Mouse (Mus musculus) lung, embryonic 14.5 days (tissue): ENCODE data around the gene Zmynd8. TPM values are rescaled to one million over a fixed set of nuclear protein-coding genes. Genes with fewer than 3 reads are reported as not detected.
"Not testable (repeated sequence)": the region's sequence is repeated elsewhere in the genome, so short reads cannot be mapped to it uniquely, and the experiment has no call there.

Experiments used
- ATAC-seq: fragments of 200-750 bp; cut with Nextera tagmentation; 2 replicates; pipeline ENCODE4 v1.8.0; 2017; ENCODE audit warnings: mild to moderate bottlenecking, moderate TSS enrichment, moderate library complexity; ENCODE audit not compliant: insufficient read depth
- DNase-seq: peaks from one replicate; pipeline ENCODE4 v3.0.0-alpha.2; 2015
- H3K27ac ChIP-seq: fragments of 300-500 bp; sonication (generic); 2 replicates; pipeline ENCODE4 v1.5.1; 2014; ENCODE audit warnings: low read depth, mild to moderate bottlenecking, moderate library complexity
- H3K27me3 ChIP-seq: fragments of 300-500 bp; sonication (generic); 2 replicates; pipeline ENCODE4 v1.6.1; 2014; ENCODE audit warnings: low read length, control low read depth; ENCODE audit not compliant: insufficient read depth
- H3K36me3 ChIP-seq: fragments of 300-500 bp; sonication (generic); 2 replicates; pipeline ENCODE4 v1.6.1; 2014; ENCODE audit warnings: control low read depth; ENCODE audit not compliant: insufficient read depth
- H3K4me1 ChIP-seq: fragments of 300-500 bp; sonication (generic); 2 replicates; pipeline ENCODE4 v1.6.1; 2014; ENCODE audit warnings: antibody characterized with exemption, control low read depth; ENCODE audit not compliant: insufficient read depth
- H3K4me2 ChIP-seq: fragments of 300-500 bp; sonication (generic); 2 replicates; pipeline ENCODE4 v1.6.1; 2014; ENCODE audit warnings: mild to moderate bottlenecking
- H3K4me3 ChIP-seq: fragments of 300-500 bp; sonication (generic); 2 replicates; pipeline ENCODE4 v1.5.1; 2014; ENCODE audit warnings: low read depth, low read length
- H3K9ac ChIP-seq: fragments of 300-500 bp; sonication (generic); 2 replicates; pipeline ENCODE4 v1.6.1; 2014
- H3K9me3 ChIP-seq: fragments of 300-500 bp; sonication (generic); 2 replicates; pipeline ENCODE4 v1.6.1; 2016; ENCODE audit warnings: low read depth, low read length, control low read depth
- CTCF ChIP-seq: IDR thresholded peaks from 2 replicates; pipeline ENCODE4 v1.5.1; 2016; ENCODE audit warnings: antibody characterized with exemption, low read depth
- WGBS: fragments of 180-500 bp; shearing (Covaris S2); extraction: QIAGEN DNeasy Blood & Tissue Kit; methylation state at CpG from one replicate; pipeline ENCODE4 v1.1.7; 2014; 5-methylcytosine and 5-hydroxymethylcytosine counted together
- polyA plus RNA-seq: library from polyadenylated mRNA; unstranded; fragments of >200 nt; fragmentation: Nextera tagmentation; extraction: Ambion mirVana; gene quantifications from 2 replicates; pipeline ENCODE4 v1.2.1, GENCODE M21; 2014

Zmynd8 gene
- polyA plus RNA-seq, 1 experiment from 2014 or later = 40.5 TPM

- DNase-seq (no peak), ATAC-seq (no peak)
- 88% methylated on average over 27 of the region's 28 CpGs for WGBS
- H3K9me3 ChIP-seq = no peaks in the 10 kb centered on the region
- no peaks in the 10 kb centered on the region for H3K27me3 ChIP-seq
- H3K4me3 ChIP-seq = no peak overlapping the region
- no peaks in the 10 kb centered on the region for H3K4me1 ChIP-seq
- no peak overlapping the region for H3K9ac ChIP-seq
- peaks cover 93% of the 10 kb centered on the region for H3K36me3 ChIP-seq
- no peak overlapping the region for H3K27ac ChIP-seq
- TF ChIP-seq CTCF = no peak
- H3K4me2 ChIP-seq = no peak overlapping the region
Observed at GRCm38 (mm10) chr2:165815103-165815880, 83.5 kb downstream of the Zmynd8 start.

GRCm38 (mm10) chr2:165812889-165813288 lies 85.9 kb downstream of the Zmynd8 start:
- 76% methylated on average over 8 of the region's 8 CpGs for WGBS

GRCm38 (mm10) chr2:165811536-165811935 lies 87.3 kb downstream of the Zmynd8 start:
- DNase-seq = peak; percentile 63
- Histone ChIP-seq H3K9ac (no peak overlapping the region), H3K9me3 (no peaks in the 10 kb centered on the region), H3K27me3 (no peaks in the 10 kb centered on the region), H3K4me1 (no peaks in the 10 kb centered on the region), H3K36me3 (peaks cover 93% of the 10 kb centered on the region), H3K27ac (no peak overlapping the region), H3K4me2 (no peak overlapping the region), H3K4me3 (no peak overlapping the region)
- TF ChIP-seq CTCF = peak; percentile 85
- WGBS = 54% methylated on average over 5 of the region's 5 CpGs
- no peak for ATAC-seq

More at GRCm38 (mm10) chr2:165812889-165813288, 85.9 kb downstream of the Zmynd8 start:
- Histone ChIP-seq H3K9ac (no peak overlapping the region), H3K4me2 (no peak overlapping the region), H3K9me3 (no peaks in the 10 kb centered on the region), H3K4me3 (no peak overlapping the region), H3K4me1 (no peaks in the 10 kb centered on the region), H3K27me3 (no peaks in the 10 kb centered on the region), H3K27ac (no peak overlapping the region), H3K36me3 (peaks cover 92% of the 10 kb centered on the region)
- DNase-seq (no peak), ATAC-seq (no peak)
- no peak for TF ChIP-seq CTCF

GRCm38 (mm10) chr2:165809901-165810477 lies 88.8 kb downstream of the Zmynd8 start:
- Histone ChIP-seq H3K27ac (no peak overlapping the region), H3K4me1 (no peaks in the 10 kb centered on the region)
- TF ChIP-seq CTCF = no peak

GRCm38 (mm10) chr2:165809091-165809490 lies 89.7 kb downstream of the Zmynd8 start:
- Histone ChIP-seq H3K4me3 (no peak overlapping the region), H3K36me3 (peaks cover 96% of the 10 kb centered on the region), H3K4me2 (no peak overlapping the region), H3K27me3 (no peaks in the 10 kb centered on the region), H3K4me1 (no peaks in the 10 kb centered on the region), H3K9me3 (no peaks in the 10 kb centered on the region), H3K9ac (no peak overlapping the region), H3K27ac (no peak overlapping the region)
- TF ChIP-seq CTCF = no peak
- no peak for DNase-seq
- WGBS = 98% methylated on average over 5 of the region's 5 CpGs
- ATAC-seq = no peak

More at GRCm38 (mm10) chr2:165809901-165810477, 88.8 kb downstream of the Zmynd8 start:
- Histone ChIP-seq H3K9me3 (no peaks in the 10 kb centered on the region), H3K27me3 (no peaks in the 10 kb centered on the region), H3K4me3 (no peak overlapping the region), H3K9ac (no peak overlapping the region), H3K4me2 (no peak overlapping the region), H3K36me3 (peaks cover 96% of the 10 kb centered on the region)
- 96% methylated on average over 5 of the region's 5 CpGs for WGBS
- no peak for ATAC-seq
- no peak for DNase-seq

GRCm38 (mm10) chr2:165808179-165808975 lies 90.4 kb downstream of the Zmynd8 start:
- no peak overlapping the region for H3K4me3 ChIP-seq
- 95% methylated on average over 12 of the region's 12 CpGs for WGBS
- H3K9me3 ChIP-seq = no peaks in the 10 kb centered on the region
- DNase-seq (no peak), ATAC-seq (no peak)
- H3K4me1 ChIP-seq = no peaks in the 10 kb centered on the region
- H3K4me2 ChIP-seq = no peak overlapping the region
- no peaks in the 10 kb centered on the region for H3K27me3 ChIP-seq
- no peak overlapping the region for H3K27ac ChIP-seq
- peaks cover 91% of the 10 kb centered on the region for H3K36me3 ChIP-seq
- TF ChIP-seq CTCF = no peak
- no peak overlapping the region for H3K9ac ChIP-seq

GRCm38 (mm10) chr2:165800174-165800573 lies 98.6 kb downstream of the Zmynd8 start:
- not testable (repeated sequence) for H3K4me2 ChIP-seq, ATAC-seq, H3K27ac ChIP-seq, H3K4me3 ChIP-seq, H3K9ac ChIP-seq, H3K4me1 ChIP-seq, H3K27me3 ChIP-seq, DNase-seq, H3K9me3 ChIP-seq
- WGBS = 79% methylated on average over 3 of the region's 3 CpGs
- H3K36me3 ChIP-seq = peaks cover 91% of the 10 kb centered on the region
